ENCODE assay signal across 8 mouse cellular contexts in the genomic region with DNA sequence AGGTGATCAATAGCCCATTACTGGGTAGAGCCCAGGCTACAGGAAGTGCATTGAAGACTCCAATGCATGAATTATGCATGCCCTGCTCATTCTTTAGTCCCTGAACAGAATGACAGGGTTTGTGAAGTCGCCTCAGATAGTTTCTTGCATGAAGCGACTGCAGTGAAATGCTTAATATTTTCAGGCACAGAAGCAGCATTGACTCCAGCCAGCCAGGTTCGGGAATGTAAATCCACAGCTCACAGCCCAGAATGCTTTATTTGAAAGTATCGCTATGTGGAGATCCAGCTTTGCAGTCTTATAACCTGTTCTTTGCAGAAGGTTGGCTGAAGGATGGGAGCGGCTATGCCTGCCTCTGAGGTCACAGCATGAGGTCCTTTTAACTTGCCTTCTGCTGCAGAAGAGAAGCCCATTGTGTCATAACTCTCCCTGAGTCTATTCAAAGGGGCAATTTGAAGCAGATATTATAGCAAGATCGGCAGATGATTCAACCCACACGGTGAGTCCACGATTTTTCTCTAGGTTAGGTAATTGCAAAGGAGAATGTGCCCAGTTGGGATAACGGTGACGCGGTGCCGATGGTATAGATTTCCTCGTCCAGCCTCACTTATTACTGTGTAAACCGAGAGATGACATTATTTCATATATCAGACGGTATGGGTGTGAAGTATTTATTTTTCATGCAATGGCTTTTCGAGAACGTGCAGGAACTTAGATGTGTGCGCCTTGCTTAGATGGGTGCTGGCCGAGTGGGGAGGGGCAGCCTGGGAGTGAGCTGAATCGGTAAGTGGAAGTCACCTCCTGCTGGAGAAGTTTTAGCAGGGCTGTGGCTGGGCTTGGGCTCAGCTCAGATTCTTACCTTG.
DNase-seq lines count a peak whose midpoint lies in the region; ATAC-seq and TF ChIP-seq lines count a peak whose summit lies in the region.

No protein-coding gene starts in this region.

- peak; percentile 28 for DNase-seq in R1 (ENCODE audit: low read depth, low spot score)
- DNase-seq in cerebellum, adult 9-11 months: peak; percentile 74
- DNase-seq in frontal cortex, postnatal 36 days (ENCODE audit: low spot score in 2 of 2): peak; percentile 41 to 46
- peak; percentile 20 for DNase-seq in right cerebral cortex, postnatal 4 days
- no peak for DNase-seq in thymus, postnatal 25 days
- no peak for DNase-seq in thymus, adult 2 months
- no peak for DNase-seq in thymus, postnatal 4 days

- H3K4me1 ChIP-seq in limb, embryonic 12.5 days (replicated peaks): no peaks in the 10 kb centered on the region
- no peaks in the 10 kb centered on the region for H3K4me1 ChIP-seq in thymus, adult 2 months (replicated peaks; ENCODE audit: control insufficient read depth, insufficient read depth, low read length)

- no peaks in the 10 kb centered on the region for H3K9me3 ChIP-seq in limb, embryonic 12.5 days

- WGBS in limb, embryonic 12.5 days: 49% methylated on average over 20 of the region's 20 CpGs
- 59% methylated on average over 20 of the region's 20 CpGs for WGBS in thymus, adult 2 months

- no peak overlapping the region for H3K9ac ChIP-seq in limb, embryonic 12.5 days (replicated peaks)

- no peak overlapping the region for H3K4me3 ChIP-seq in limb, embryonic 12.5 days (replicated peaks)
- H3K4me3 ChIP-seq in thymus, adult 2 months (ENCODE audit: control insufficient read depth, insufficient read depth, low read length): no peak overlapping the region

- TF ChIP-seq POLR2A in thymus, adult 2 months (IDR thresholded peaks at IDR 0.05; ENCODE audit: control insufficient read depth, extremely low read depth, insufficient read depth, low read length, poor library complexity): no peak

- ATAC-seq in limb, embryonic 12.5 days (ENCODE audit: insufficient number of reproducible peaks, insufficient read depth, low FRiP score, low TSS enrichment, low read depth): no peak

- peaks cover 3% of the 10 kb centered on the region for H3K27me3 ChIP-seq in limb, embryonic 12.5 days
- H3K27me3 ChIP-seq in thymus, adult 2 months (ENCODE audit: control insufficient read depth, insufficient read depth, low read length): no peaks in the 10 kb centered on the region

- H3K36me3 ChIP-seq in limb, embryonic 12.5 days: no peaks in the 10 kb centered on the region
- no peaks in the 10 kb centered on the region for H3K36me3 ChIP-seq in thymus, adult 2 months (ENCODE audit: control insufficient read depth, insufficient read depth, low read length)

- no peak for TF ChIP-seq CTCF in thymus, adult 2 months (IDR thresholded peaks at IDR 0.05; ENCODE audit: borderline replicate concordance, control insufficient read depth, extremely low read depth, insufficient read depth, low read length, poor library complexity)

- H3K27ac ChIP-seq in limb, embryonic 12.5 days: no peak overlapping the region
- H3K27ac ChIP-seq in thymus, adult 2 months (ENCODE audit: control insufficient read depth, insufficient read depth, low read length): no peak overlapping the region

- 0 out of 2 replicates have a peak overlapping the region, but pooled peaks have one; percentile 4 for H3K4me2 ChIP-seq in limb, embryonic 12.5 days

Comparison
In these comparisons a context has a peak if more than half of its experiments do, and no peak if none do; other contexts are left out.
1. DNase-seq: peak in R1 (single experiment), cerebellum, adult 9-11 months (single experiment), frontal cortex, postnatal 36 days (2 of 2) and right cerebral cortex, postnatal 4 days (single experiment); none in thymus, postnatal 25 days (single experiment), thymus, adult 2 months (single experiment) and thymus, postnatal 4 days (single experiment).